Mouse (Mus musculus): Measurements from ENCODE around the gene Ankrd9. TPM values are rescaled to one million over a fixed set of nuclear protein-coding genes. Genes with fewer than 3 reads are reported as not detected.

The Ankrd9 gene
- polyA plus RNA-seq, 1 experiment from 2014 or later = 16.4 TPM

Other genes starting within 250 kb of the Ankrd9 start
- 21.5 and 22.1 TPM in 2 replicates for gene Wdr20, start 241.1 kb downstream of the Ankrd9 start, polyA plus RNA-seq (2015; fragmentation: Nextera tagmentation; extraction: Ambion mirVana)
- 3.6 and 4.3 TPM in 2 replicates for gene Mok, start 138.1 kb downstream of the Ankrd9 start, polyA plus RNA-seq (2015; fragmentation: Nextera tagmentation; extraction: Ambion mirVana)
- gene Zfp839, start 128.8 kb downstream of the Ankrd9 start, polyA plus RNA-seq (2015; fragmentation: Nextera tagmentation; extraction: Ambion mirVana) = 6.5 and 8.8 TPM in 2 replicates
- 74.8 and 76.2 TPM in 2 replicates for gene Cinp, start 89.9 kb downstream of the Ankrd9 start, polyA plus RNA-seq (2015; fragmentation: Nextera tagmentation; extraction: Ambion mirVana)
- 3.2 and 3.8 TPM in 2 replicates for gene Tecpr2, start 89.8 kb downstream of the Ankrd9 start, polyA plus RNA-seq (2015; fragmentation: Nextera tagmentation; extraction: Ambion mirVana)
- gene Rcor1, start 60.3 kb upstream of the Ankrd9 start, polyA plus RNA-seq (2015; fragmentation: Nextera tagmentation; extraction: Ambion mirVana) = 12.3 and 13.5 TPM in 2 replicates
- gene Traf3, start 187.3 kb upstream of the Ankrd9 start, polyA plus RNA-seq (2015; fragmentation: Nextera tagmentation; extraction: Ambion mirVana) = 9.0 and 11.5 TPM in 2 replicates
- gene 4930595D18Rik, start 205.5 kb upstream of the Ankrd9 start, polyA plus RNA-seq (2015; fragmentation: Nextera tagmentation; extraction: Ambion mirVana) = not detected in 2 replicates